Mouse (Mus musculus): ENCODE measurements around the gene Sema4a. TPM values are rescaled to one million over a fixed set of nuclear protein-coding genes. Genes with fewer than 3 reads are reported as not detected.

Gene Sema4a
- total RNA-seq, 1 experiment from 2014 or later, result 41.3 TPM

DNA sequence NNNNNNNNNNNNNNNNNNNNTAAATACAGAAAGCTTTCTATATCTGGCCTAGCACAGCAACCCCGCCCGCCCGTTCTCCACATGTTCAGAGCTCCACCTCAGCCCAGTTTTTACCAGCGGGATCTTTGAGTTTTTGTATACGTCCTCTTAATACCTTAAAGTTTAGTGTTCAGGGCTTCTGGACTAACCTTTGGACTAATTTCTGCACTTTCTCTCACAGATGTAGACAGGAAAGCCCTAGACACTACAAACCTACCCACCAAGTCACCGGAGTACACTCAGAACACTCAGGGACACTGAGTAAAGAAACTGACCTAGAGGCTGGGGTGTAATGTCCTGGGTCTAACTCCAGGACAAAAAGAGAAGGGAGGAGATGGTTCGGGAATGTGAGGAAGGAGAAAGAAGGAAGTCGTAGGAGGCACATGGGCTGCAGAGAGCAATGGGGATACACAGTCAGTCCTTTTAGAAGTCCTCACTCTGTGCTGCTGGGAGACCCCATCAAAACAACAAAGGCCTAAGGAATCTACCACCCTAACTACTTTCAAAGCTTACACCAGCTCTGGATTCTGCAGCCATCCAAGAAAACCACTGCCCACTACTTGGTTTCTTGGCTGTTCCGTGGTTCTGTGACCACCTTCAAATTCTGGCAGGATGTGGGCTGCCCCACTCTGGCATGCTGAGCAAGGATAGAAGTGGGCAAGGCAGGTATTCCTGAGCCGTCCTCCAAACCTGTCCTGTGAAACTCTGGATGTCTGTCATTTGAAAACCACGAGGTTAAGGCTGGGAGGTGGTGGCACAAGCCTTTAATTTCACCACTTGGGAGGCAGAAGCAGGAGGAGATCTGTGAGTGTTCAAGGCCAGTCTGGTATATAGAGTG is 33.0 kb upstream of the Sema4a start:
- no peak for ATAC-seq (replicated peaks; ENCODE audit: insufficient number of reproducible peaks, low FRiP score, low TSS enrichment, poor library complexity, severe bottlenecking)

DNA sequence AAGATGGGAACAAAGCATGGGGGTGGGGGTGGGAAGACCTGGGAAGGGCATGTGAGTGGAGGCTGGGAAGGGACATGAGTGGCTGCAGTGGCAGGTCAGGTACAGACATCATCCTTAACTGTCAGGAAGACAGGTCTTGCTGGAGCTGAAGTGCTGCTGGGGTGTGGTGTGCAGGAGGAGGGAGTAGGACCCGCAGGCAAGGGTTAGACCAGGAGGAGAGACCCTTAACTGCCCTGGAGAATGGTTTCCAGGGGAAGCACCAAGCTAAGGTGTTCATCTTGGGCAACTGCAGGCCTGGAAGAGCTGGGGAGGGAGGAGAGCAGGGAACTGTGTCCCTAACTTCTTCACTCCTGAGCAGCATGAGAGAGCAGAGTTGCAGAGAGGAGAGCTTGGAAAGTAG is 26.4 kb upstream of the Sema4a start:
- no peak for ATAC-seq (replicated peaks; ENCODE audit: insufficient number of reproducible peaks, low FRiP score, low TSS enrichment, poor library complexity, severe bottlenecking)

DNA sequence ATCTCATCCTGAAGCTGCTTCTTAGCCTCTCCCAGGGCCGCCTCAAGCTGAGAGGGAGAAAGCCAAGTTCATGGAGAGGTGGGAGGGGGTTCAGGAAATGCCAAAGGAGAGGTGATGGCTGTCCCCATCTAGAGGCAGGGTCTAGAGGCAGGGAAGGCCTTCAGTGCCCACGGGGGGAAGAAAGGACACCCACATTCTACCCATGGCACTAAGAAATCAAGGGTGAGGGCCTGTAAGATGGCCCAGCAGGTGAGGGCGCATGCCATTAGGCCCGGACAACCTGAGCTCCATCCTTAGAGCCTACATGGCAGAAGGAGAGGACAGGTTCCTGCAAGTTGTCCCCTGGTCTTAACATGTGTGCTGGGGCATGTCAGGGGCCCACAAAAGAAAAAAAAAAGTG is 25.9 kb upstream of the Sema4a start:
- no peak for ATAC-seq (replicated peaks; ENCODE audit: insufficient number of reproducible peaks, low FRiP score, low TSS enrichment, poor library complexity, severe bottlenecking)

DNA sequence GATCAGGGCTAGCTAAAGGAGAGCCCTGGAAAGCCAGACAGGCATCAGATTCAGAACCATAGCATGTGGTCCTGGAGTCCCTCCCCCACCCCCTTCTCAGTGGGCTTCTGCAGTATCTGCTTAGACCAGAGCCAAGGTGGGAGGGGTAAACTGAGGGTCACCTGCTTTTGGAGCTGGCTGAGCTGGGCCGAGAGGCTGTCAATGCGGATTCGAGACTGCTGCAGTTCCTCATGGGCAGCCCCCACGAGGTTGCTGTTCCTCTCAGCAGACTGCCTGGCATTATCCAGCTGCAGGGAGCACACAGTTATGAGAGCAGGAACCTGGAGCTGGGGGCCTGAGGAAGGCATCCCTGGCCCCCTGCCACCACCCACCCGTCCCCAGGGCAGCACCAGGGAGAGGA is 25.1 kb upstream of the Sema4a start:
- no peak for ATAC-seq (replicated peaks; ENCODE audit: insufficient number of reproducible peaks, low FRiP score, low TSS enrichment, poor library complexity, severe bottlenecking)

DNA sequence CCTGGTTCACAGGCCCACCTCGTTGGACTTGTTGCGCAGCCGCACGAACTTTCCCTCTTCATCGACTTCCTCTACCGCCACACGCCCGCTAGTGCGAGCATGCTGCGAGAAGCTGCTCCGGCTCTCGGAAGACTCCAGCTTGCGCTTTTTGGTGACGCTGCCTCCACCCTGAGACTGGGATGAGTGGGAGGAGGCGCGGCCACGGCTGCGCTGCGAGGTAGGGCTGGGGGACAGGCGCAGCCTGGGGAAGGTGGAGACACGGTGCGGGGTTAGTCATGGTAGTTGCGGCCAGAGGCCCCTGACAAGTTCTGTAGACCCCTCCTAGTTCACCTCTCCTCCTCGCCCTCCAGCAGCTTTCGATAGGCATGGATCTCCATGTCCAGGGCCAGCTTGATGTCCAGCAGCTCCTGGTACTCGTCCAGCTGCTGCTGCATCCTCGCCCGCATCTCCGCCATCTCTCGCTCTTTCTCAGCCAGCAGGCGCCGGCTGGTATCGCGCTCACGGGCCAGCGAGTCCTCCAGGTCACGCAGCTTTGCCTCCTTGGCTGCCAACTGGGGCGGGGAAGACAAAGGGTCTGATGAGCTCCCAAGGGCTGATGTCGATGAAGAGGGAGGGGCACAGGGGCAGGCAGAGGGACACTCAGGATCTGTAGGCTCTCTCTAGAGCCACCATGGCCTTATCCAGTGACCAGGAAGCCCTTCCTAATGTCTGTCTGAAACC is 23.8 kb upstream of the Sema4a start:
- no peak for ATAC-seq (replicated peaks; ENCODE audit: insufficient number of reproducible peaks, low FRiP score, low TSS enrichment, poor library complexity, severe bottlenecking)

DNA sequence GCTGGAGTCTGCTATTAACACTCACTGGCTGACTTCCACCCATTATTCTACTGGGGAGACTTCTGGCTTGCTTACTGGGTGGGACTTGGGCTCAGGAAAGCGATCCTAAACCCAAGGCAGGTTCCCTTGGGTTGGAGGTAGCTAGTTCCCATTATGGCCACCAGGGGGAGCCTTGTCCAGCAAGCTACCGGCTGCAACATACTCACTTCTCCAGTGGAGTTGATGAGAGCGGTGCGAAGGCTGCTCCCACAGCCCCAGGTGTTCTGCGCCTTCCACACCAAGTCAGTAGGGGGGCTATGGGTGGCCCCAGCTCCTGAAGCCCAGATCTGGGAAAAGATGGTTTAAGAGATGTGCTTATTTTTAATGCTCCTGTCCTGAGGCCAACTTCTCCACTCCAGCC is 22.6 kb upstream of the Sema4a start:
- peak; percentile 69 for ATAC-seq (replicated peaks; ENCODE audit: insufficient number of reproducible peaks, low FRiP score, low TSS enrichment, poor library complexity, severe bottlenecking)

DNA sequence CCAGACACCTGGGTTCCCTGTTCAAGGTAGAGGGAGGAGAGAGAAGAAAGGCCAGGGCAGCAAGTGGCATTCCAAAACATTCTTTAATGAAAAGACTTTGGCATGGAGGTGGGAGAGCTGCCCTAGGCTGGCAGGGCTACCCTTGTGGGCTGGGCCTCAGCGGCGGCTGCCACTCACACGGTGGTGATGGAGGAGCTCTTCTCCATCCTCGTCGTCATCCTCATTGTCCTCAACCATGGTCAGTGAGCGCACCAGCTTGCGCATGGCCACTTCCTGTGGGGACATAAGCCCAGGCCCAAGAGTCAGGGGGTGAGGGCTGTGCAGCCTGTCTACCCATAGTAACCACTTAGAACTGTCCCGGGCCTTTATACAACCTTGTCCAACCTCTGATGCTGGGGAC is 22.2 kb upstream of the Sema4a start:
- no peak for ATAC-seq (replicated peaks; ENCODE audit: insufficient number of reproducible peaks, low FRiP score, low TSS enrichment, poor library complexity, severe bottlenecking)

DNA sequence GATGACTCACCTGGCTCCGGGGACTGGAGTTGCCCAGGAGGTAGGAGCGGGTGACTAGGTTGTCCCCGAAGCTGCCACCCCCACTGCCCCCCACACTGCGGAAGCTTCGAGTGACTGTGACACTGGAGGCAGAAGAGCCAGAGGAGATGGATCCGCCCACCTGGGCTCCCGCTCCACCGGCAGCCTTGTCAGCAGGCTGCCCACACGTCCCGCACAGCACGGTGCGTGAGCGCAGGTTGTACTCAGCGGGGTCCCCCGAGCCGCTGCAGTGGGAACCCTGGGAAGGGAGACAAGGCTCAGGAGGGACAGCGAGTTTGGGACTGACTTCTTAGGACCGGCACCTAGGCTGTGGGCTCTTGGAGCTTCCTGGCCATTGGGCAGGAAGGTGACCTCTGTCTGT is 21.4 kb upstream of the Sema4a start:
- no peak for ATAC-seq (replicated peaks; ENCODE audit: insufficient number of reproducible peaks, low FRiP score, low TSS enrichment, poor library complexity, severe bottlenecking)

DNA sequence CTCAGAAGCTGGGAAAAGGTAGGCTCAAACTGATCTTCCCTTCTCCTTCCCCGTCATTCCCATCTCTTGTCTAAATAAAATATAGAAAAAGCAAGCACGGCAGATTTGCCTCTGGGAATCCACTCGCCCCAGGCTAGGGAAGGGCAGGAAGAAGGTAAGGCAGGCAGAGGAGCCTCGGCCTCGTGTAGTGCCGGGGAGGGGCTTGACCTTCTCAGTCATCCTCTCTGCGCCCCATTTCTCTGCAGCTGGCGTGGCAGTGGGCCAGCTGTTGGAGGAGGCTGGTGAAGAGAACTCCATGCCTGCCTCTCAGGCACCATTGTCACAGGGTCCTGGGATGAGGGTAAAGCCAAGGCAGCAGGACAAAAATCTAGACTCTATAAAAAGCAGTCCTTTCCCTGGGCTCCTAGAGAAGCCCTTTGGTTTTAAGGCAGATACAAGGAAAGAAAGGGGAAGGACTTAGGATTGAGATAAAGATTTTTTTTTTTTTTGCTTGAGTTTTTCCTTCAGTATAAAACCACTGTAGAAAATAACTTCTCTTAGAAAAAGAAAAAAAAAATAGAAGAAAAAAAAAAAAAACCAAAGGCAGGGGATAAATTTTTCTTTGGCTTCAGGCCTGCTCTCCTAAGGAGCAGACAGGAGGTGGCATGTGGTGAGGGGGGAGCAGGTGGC is 20.5 kb upstream of the Sema4a start:
- no peak for ATAC-seq (replicated peaks; ENCODE audit: insufficient number of reproducible peaks, low FRiP score, low TSS enrichment, poor library complexity, severe bottlenecking)

DNA sequence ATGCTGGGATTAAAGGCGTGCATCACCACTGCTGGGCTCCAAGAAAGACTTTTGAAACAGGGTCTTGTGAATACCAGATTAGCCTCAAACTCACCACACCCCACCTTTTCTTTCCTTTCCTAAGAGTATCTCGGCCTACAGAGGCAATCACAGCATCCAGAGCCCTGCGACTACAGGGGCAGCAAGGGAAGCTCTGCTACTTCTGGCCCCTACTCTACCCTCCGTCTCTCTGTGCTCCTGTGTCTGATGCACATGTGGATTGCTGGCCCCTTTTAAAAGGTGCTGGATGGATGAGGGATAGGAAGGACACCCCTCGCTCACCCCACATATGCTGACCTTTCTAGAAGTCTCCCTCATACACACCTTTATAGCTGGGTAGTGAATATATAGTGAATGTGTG is 19.7 kb upstream of the Sema4a start:
- no peak for ATAC-seq (replicated peaks; ENCODE audit: insufficient number of reproducible peaks, low FRiP score, low TSS enrichment, poor library complexity, severe bottlenecking)

DNA sequence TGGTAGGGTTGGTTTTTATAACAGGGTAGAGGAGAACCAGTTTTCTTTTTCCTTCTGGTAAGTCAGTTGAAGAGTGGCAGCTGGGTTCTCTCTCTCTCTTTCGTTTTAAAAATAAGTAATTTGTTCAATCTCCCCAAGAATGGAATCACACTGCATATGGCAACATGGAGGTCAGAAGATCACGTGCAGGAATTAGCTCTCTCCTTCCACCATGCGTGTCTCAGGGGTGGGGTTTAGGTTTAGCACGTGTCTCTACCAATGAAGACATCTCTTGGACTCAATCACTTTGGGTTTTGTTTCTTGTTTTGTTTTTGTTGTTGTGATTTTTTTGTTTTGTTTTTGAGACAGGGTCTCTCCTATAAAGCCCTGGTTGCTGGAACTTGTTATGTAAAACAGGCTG is 18.8 kb upstream of the Sema4a start:
- ATAC-seq (replicated peaks; ENCODE audit: insufficient number of reproducible peaks, low FRiP score, low TSS enrichment, poor library complexity, severe bottlenecking), result no peak

DNA sequence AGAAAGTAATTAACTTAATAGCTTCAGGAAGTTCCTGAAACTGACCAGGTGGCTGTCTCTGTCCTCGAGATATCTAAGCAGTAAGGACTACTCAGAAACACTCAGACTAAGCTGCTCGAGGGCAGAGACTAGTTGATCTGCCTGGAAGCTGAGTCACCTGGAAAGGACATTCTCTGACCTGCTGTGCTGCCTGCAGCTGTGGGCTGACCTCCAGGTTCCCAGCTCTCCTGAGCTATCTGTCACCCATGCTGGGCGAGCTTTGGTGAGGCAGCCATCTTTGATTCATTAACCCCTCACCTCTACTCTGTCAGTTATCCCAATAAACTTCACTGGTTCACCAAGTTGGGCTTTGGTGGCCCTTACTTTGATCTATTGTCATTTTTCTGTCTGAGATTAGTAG is 18.2 kb upstream of the Sema4a start:
- ATAC-seq (replicated peaks; ENCODE audit: insufficient number of reproducible peaks, low FRiP score, low TSS enrichment, poor library complexity, severe bottlenecking), result no peak

DNA sequence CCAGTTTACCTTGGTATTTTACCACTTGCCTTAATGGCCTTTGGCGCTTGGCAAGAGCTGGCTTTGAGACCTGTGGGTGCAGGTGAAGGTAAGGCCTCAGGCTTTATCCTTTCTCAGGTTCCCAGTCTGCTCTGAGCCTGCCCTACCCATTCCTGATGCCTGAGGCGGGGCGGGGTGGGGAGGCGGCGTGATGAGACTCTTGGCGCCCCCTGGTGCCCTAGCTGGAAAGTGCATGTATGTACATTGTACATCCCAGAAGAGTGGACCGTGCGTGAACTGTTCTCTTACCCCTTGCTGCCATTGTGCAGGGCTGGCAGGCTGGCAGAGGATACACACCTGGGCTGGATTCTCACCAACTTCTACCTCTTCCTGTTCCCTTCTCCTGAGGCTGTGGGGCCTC is 16.8 kb upstream of the Sema4a start:
- ATAC-seq (replicated peaks; ENCODE audit: insufficient number of reproducible peaks, low FRiP score, low TSS enrichment, poor library complexity, severe bottlenecking), result peak; percentile 85

DNA sequence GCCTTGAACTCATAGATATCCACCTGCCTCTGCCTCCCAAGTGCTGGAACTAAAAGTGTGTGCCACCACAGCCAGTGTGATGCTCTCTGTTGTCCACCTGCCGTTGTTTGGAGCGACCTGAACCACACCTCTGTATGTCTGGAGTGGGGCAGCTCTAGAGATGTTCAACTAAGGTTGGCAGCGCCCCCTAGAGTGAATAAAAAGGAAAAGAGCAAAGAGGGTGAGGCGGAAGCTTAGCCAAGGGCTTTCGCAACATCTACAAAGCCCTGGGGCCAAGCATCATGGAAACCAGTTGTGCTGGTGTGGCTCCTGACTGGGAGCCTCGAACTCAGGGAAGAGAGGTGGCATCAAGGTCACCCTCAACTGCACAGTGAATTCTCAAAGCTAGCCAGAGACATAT is 15.4 kb upstream of the Sema4a start:
- peak; percentile 38; the same call in 1 of the 2 replicates for ATAC-seq (replicated peaks; ENCODE audit: insufficient number of reproducible peaks, low FRiP score, low TSS enrichment, poor library complexity, severe bottlenecking)

DNA sequence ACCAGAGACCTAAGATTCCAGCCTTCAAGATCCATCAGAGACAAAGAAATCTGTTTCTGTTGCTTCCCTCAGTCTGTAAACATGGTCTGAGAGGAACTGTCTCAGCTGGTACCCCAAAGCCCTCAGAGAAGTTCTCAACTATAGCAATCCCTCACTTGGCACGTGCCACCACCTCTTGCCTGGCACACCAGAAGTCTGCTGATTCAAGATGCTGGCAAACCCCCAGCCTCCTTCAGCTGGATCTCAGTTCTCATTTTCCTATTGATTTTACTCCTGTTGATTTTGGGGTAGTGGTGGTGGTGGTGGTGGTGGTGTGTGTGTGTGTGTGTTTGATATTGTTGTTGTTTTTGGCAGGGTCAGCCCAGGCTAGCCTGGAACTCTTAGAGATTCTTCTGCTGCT is 12.6 kb upstream of the Sema4a start:
- no peak for ATAC-seq (replicated peaks; ENCODE audit: insufficient number of reproducible peaks, low FRiP score, low TSS enrichment, poor library complexity, severe bottlenecking)

DNA sequence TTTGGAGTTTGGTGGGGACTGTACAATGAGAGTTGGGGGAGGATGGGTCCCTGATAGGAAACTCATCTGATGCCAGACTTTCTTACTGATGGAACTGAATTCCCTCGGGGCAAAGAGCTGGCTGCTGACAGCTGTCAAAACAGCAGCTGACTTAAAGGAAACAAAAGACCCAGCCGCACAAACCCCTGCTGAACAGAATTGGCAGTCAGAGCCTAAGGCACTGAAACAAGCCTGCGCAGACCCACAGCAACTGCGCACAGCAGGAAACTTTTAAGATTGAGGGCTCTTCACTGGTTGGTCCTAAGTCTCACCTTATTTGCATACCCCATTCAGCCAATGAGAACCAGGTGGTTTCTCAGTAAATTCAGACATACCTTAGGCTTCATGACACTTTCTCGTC is 12.0 kb upstream of the Sema4a start:
- no peak for ATAC-seq (replicated peaks; ENCODE audit: insufficient number of reproducible peaks, low FRiP score, low TSS enrichment, poor library complexity, severe bottlenecking)

DNA sequence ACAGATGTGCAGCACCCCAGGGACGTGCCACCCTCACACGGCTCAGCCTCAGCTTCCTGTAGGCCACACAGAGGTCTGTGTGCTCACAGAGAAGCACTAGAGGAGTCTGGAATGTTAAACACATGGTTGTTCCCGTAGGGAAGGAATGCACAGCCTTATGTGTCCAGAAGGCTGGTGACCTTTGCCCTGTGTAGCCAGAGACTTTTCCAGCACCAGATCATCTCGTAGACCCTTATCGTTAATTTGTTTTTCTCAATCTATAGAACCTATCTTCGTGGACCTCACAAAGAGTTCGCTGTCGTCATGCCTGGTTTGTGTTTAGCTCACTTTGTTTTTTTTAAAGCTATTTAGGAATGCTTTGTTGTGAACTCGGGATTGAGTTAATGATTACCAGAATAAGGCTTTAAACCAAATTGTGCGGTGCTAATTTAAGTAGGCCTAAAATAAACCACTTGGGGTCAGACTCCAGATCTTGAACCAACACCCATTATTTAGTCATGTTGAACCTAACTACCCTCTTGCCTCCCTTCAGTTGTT is 10.0 kb upstream of the Sema4a start:
- ATAC-seq (replicated peaks; ENCODE audit: insufficient number of reproducible peaks, low FRiP score, low TSS enrichment, poor library complexity, severe bottlenecking), result no peak

DNA sequence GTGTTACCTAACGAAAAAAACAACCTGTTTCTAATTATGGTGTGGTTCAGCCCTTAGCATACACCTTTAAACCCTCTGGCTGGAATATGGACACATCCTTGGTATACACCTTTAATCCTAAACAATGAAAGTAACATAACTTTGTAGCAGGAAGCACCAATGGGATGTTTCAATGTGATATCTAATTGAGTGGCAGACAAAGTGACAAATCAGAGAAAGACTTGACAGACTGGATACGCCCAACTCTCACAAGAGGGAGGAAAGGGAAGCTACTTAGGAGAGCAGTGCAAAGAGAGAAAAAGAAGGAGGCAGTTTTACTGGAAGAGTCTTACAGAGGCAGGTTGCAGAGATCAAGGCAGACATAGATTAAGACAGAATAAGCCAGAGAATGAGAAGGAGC is 8.5 kb upstream of the Sema4a start:
- ATAC-seq (replicated peaks; ENCODE audit: insufficient number of reproducible peaks, low FRiP score, low TSS enrichment, poor library complexity, severe bottlenecking), result no peak

DNA sequence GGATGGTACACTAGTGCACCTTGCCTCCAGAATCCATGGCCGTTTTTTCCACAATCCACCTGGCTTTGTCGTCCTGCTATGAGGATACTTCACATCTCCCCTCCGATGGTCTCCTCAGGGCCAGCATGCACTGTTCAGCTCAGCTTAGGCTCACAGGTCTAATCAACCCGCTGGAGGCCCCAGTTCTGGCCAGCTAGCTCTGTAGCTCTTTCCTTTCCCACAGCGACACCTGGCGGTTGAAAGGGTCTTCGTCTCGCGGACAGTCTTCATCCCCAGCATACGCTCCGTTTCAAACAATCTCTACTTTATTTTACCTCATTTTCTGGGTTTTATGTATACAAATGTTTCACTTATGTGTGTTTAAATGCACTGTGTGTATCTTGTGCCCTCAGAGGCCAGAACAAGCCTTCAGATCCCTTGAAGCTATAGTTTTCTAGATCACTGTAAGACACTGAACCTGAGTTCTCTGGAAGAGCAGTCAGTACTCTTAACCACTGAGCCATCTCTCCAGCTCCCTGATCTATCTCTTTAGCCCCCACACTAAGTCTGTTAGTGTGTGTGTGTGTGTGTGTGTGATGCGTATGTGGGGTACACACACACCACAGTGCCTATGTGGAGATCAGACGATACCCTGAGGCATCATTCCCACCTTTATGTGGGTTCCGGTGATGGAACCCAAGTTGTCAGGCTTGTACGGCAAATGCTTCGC is 6.3 kb upstream of the Sema4a start:
- peak; percentile 89 for ATAC-seq (replicated peaks; ENCODE audit: insufficient number of reproducible peaks, low FRiP score, low TSS enrichment, poor library complexity, severe bottlenecking)
